Mouse (Mus musculus) MEL (cell line): Measurements from ENCODE around the gene Cnot11. TPM values are rescaled to one million over a fixed set of nuclear protein-coding genes. Genes with fewer than 3 reads are reported as not detected.

Experiments used
- DNase-seq: peaks from one replicate; pipeline ENCODE4 v3.0.0; 2011; ENCODE audit warnings: low read depth, low spot score
- H3K27ac ChIP-seq: 2 replicates; pipeline ENCODE4 v1.5.1; 2012; ENCODE audit warnings: low read depth, mild to moderate bottlenecking, control low read depth, low read length, moderate library complexity; ENCODE audit not compliant: control insufficient read depth
- H3K27me3 ChIP-seq, 2 experiments: fragments of 150-350 bp in 1 of 2; sonication (generic) in 1 of 2; 2 replicates each; pipeline ENCODE4 v1.6.1; 2012; ENCODE audit warnings: low read length in 2 of 2, mild to moderate bottlenecking in 2 of 2, improper control_type of control experiment in 1 of 2, moderate library complexity in 1 of 2; ENCODE audit not compliant: insufficient read depth in 2 of 2, control insufficient read depth in 1 of 2
- H3K36me3 ChIP-seq, 2 experiments: 2 replicates each; pipeline ENCODE4 v1.6.1; 2012 to 2014; ENCODE audit warnings: low read length in 2 of 2, improper control_type of control experiment in 1 of 2, inconsistent platforms in 1 of 2, mild to moderate bottlenecking in 1 of 2; ENCODE audit not compliant: insufficient read depth in 2 of 2, control insufficient read depth in 1 of 2
- H3K4me1 ChIP-seq, 2 experiments: fragments of 150-350 bp in 1 of 2; sonication (generic) in 1 of 2; 2 replicates each; pipeline ENCODE4 v1.6.1; 2012; ENCODE audit warnings: low read length in 2 of 2, improper control_type of control experiment in 1 of 2, mild to moderate bottlenecking in 1 of 2; ENCODE audit not compliant: insufficient read depth in 2 of 2, control insufficient read depth in 1 of 2
- H3K4me3 ChIP-seq, 2 experiments: fragments of 150-350 bp in 1 of 2; sonication (generic) in 1 of 2; 2 replicates each; pipeline ENCODE4 v1.5.1; 2012; ENCODE audit warnings: low read depth in 2 of 2, low read length in 2 of 2, mild to moderate bottlenecking in 2 of 2, moderate library complexity in 2 of 2, control low read depth in 1 of 2, improper control_type of control experiment in 1 of 2; ENCODE audit not compliant: control insufficient read depth in 1 of 2, insufficient read depth in 1 of 2
- H3K79me2 ChIP-seq: 2 replicates; pipeline ENCODE4 v1.6.1; 2012; ENCODE audit warnings: mild to moderate bottlenecking, low read length, moderate library complexity; ENCODE audit not compliant: control insufficient read depth, poor library complexity, insufficient read depth
- H3K9ac ChIP-seq: 2 replicates; pipeline ENCODE4 v1.6.1; 2012; ENCODE audit warnings: low read depth, mild to moderate bottlenecking, control low read depth, low read length, moderate library complexity; ENCODE audit not compliant: control insufficient read depth, poor library complexity, severe bottlenecking
- H3K9me3 ChIP-seq: fragments of 150-350 bp; sonication (generic); replicated peaks from 2 replicates; pipeline ENCODE4 v1.6.1; 2012; ENCODE audit warnings: mild to moderate bottlenecking, low read length, improper control_type of control experiment, moderate library complexity; ENCODE audit not compliant: insufficient read depth
- CHD1 ChIP-seq: IDR thresholded peaks from 2 replicates; pipeline ENCODE4 v1.6.1; 2012; ENCODE audit warnings: low read depth, mild to moderate bottlenecking, inconsistent platforms, low read length, improper control_type of control experiment
- CTCF ChIP-seq, 3 experiments: IDR thresholded peaks in 2 of 3; conservative IDR thresholded peaks in 1 of 3; 2 replicates each; pipeline ENCODE4 v1.5.1; 2011 to 2012; ENCODE audit warnings: low read length in 3 of 3, low read depth in 2 of 3, mild to moderate bottlenecking in 2 of 3, improper control_type of control experiment in 1 of 3, inconsistent platforms in 1 of 3, mixed read lengths in 1 of 3, moderate library complexity in 1 of 3; ENCODE audit not compliant: control insufficient read depth in 1 of 3, insufficient read depth in 1 of 3, poor library complexity in 1 of 3, severe bottlenecking in 1 of 3
- E2F4 ChIP-seq: IDR thresholded peaks from 2 replicates; pipeline ENCODE4 v1.6.1; 2011; ENCODE audit warnings: low read depth, low read length, improper control_type of control experiment, borderline replicate concordance
- EP300 ChIP-seq, 2 experiments: IDR thresholded peaks; 2 replicates each; pipeline ENCODE4 v1.6.1; 2011; ENCODE audit warnings: improper control_type of control experiment in 2 of 2, low read length in 2 of 2, low read depth in 1 of 2, mild to moderate bottlenecking in 1 of 2
- ETS1 ChIP-seq: IDR thresholded peaks from 2 replicates; pipeline ENCODE4 v1.6.1; 2012; ENCODE audit warnings: low read depth, mild to moderate bottlenecking, inconsistent platforms, low read length, improper control_type of control experiment, moderate library complexity
- GABPA ChIP-seq: IDR thresholded peaks from 2 replicates; pipeline ENCODE4 v1.6.1; 2012; ENCODE audit warnings: low read depth, mild to moderate bottlenecking, inconsistent platforms, low read length, improper control_type of control experiment, moderate library complexity
- HCFC1 ChIP-seq: IDR thresholded peaks from 2 replicates; pipeline ENCODE4 v1.6.1; 2012; ENCODE audit warnings: low read depth, mild to moderate bottlenecking, inconsistent platforms, low read length, improper control_type of control experiment, moderate library complexity
- KAT2A ChIP-seq: conservative IDR thresholded peaks from 2 replicates; pipeline ENCODE4 v1.6.1; 2012; ENCODE audit warnings: low read depth, low read length, improper control_type of control experiment, inconsistent platforms
- MAFK ChIP-seq: IDR thresholded peaks from 2 replicates; pipeline ENCODE4 v1.6.1; 2011; ENCODE audit warnings: low read depth, mild to moderate bottlenecking, low read length, improper control_type of control experiment, borderline replicate concordance
- MAZ ChIP-seq: IDR thresholded peaks from 2 replicates; pipeline ENCODE4 v1.6.1; 2012; ENCODE audit warnings: low read depth, mild to moderate bottlenecking, inconsistent platforms, low read length, improper control_type of control experiment
- MXI1 ChIP-seq: IDR thresholded peaks from 2 replicates; pipeline ENCODE4 v1.6.1; 2011; ENCODE audit warnings: mild to moderate bottlenecking, low read depth, low read length, improper control_type of control experiment
- MYB ChIP-seq: IDR thresholded peaks from 2 replicates; pipeline ENCODE4 v1.6.1; 2011; ENCODE audit warnings: mild to moderate bottlenecking, low read depth, low read length, improper control_type of control experiment
- MYC ChIP-seq: IDR thresholded peaks from 2 replicates; pipeline ENCODE4 v1.6.1; 2011; ENCODE audit warnings: low read depth, mild to moderate bottlenecking, low read length, improper control_type of control experiment, moderate library complexity
- NELFE ChIP-seq: IDR thresholded peaks from 2 replicates; pipeline ENCODE4 v1.6.1; 2011; ENCODE audit warnings: low read depth, low read length, improper control_type of control experiment
- NRF1 ChIP-seq: IDR thresholded peaks from 2 replicates; pipeline ENCODE4 v1.6.1; 2014; ENCODE audit warnings: low read depth, mild to moderate bottlenecking, inconsistent platforms, low read length, improper control_type of control experiment, moderate library complexity; ENCODE audit not compliant: poor library complexity, insufficient read depth, severe bottlenecking
- POLR2A ChIP-seq, 2 experiments: IDR thresholded peaks; 2 replicates each; pipeline ENCODE4 v1.6.1; 2011 to 2012; ENCODE audit warnings: low read length in 2 of 2, mild to moderate bottlenecking in 2 of 2, control low read depth in 1 of 2, improper control_type of control experiment in 1 of 2, low read depth in 1 of 2, moderate library complexity in 1 of 2; ENCODE audit not compliant: control insufficient read depth in 1 of 2, insufficient read depth in 1 of 2, poor library complexity in 1 of 2
- POLR2AphosphoS2 ChIP-seq: IDR thresholded peaks from 2 replicates; pipeline ENCODE4 v1.6.1; 2011; ENCODE audit warnings: low read length, improper control_type of control experiment
- POLR2AphosphoS5 ChIP-seq: IDR thresholded peaks from 2 replicates; pipeline ENCODE4 v1.6.1; 2012; ENCODE audit warnings: low read depth, borderline replicate concordance, mild to moderate bottlenecking, inconsistent platforms, low read length, moderate library complexity, mixed read lengths
- RAD21 ChIP-seq: IDR thresholded peaks from 2 replicates; pipeline ENCODE4 v1.6.1; 2011; ENCODE audit warnings: mild to moderate bottlenecking, low read depth, low read length, improper control_type of control experiment
- RCOR1 ChIP-seq: IDR thresholded peaks from 2 replicates; pipeline ENCODE4 v1.6.1; 2012; ENCODE audit warnings: low read depth, mild to moderate bottlenecking, inconsistent platforms, low read length, improper control_type of control experiment
- SIN3A ChIP-seq: IDR thresholded peaks from 2 replicates; pipeline ENCODE4 v1.6.1; 2012; ENCODE audit warnings: low read length, improper control_type of control experiment, inconsistent platforms
- SMC3 ChIP-seq: IDR thresholded peaks from 2 replicates; pipeline ENCODE4 v1.6.1; 2011; ENCODE audit warnings: low read depth, low read length, improper control_type of control experiment
- TAL1 ChIP-seq: IDR thresholded peaks from 2 replicates; pipeline ENCODE4 v1.6.1; 2012; ENCODE audit warnings: mild to moderate bottlenecking, inconsistent platforms, low read length, moderate library complexity, mixed read lengths
- UBTF ChIP-seq: IDR thresholded peaks from 2 replicates; pipeline ENCODE4 v1.6.1; 2012; ENCODE audit warnings: low read depth, mild to moderate bottlenecking, inconsistent platforms, low read length, improper control_type of control experiment, moderate library complexity, borderline replicate concordance; ENCODE audit not compliant: insufficient read depth
- USF2 ChIP-seq, 2 experiments: IDR thresholded peaks; 2 replicates each; pipeline ENCODE4 v1.6.1; 2011 to 2012; ENCODE audit warnings: improper control_type of control experiment in 2 of 2, low read length in 2 of 2, borderline replicate concordance in 1 of 2, inconsistent platforms in 1 of 2, low read depth in 1 of 2, mild to moderate bottlenecking in 1 of 2; ENCODE audit not compliant: insufficient read depth in 1 of 2
- ZKSCAN1 ChIP-seq: IDR thresholded peaks from 2 replicates; pipeline ENCODE4 v1.6.1; 2012; ENCODE audit warnings: low read depth, mild to moderate bottlenecking, inconsistent platforms, low read length, improper control_type of control experiment, moderate library complexity
- ZNF384 ChIP-seq: IDR thresholded peaks from 2 replicates; pipeline ENCODE4 v1.6.1; 2012; ENCODE audit warnings: low read depth, mild to moderate bottlenecking, inconsistent platforms, low read length, improper control_type of control experiment
- polyA plus RNA-seq, 2 experiments: library from polyadenylated mRNA; stranded (reverse) in 1 of 2; unstranded in 1 of 2; fragments of >175 nt in 1 of 2; fragments of >200 nt in 1 of 2; gene quantifications; 2 replicates each; pipeline versions ENCODE4 v1.2.1 to v1.2.4; 2012; ENCODE audit warnings: low replicate concordance in 2 of 2, low read depth in 1 of 2; ENCODE audit not compliant: insufficient read length in 2 of 2, insufficient read depth in 1 of 2, missing spikeins in 1 of 2
- total RNA-seq: library from RNA; depleted of rRNA; stranded (reverse); fragments of 300-350 nt; gene quantifications from 2 replicates; pipeline ENCODE4 v1.2.3, GENCODE M21; 2012

Gene Cnot11
- total and polyA plus RNA-seq, 3 experiments: 20.0 to 46.0 (median 37.9) TPM

DNA sequence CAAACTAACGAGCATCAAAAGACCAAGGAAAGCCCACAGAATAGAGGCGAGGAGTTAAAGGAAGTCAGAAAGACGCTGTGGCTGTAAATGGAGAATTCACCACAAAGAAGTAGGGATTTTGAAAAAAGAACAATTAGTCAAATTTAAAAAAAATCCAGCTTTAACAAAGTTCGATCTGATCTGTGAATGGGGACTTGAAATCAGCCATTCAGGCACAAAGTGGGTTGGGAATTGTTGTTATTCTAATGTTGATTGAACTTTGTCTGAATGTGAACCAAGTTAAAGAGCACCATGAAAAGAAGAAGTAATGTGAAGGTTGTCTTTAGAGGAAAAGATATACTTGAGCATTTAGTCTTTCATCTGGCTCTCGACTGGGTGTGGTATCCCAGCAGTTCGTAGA, 6.5 kb upstream of the Cnot11 start:
- no peak for DNase-seq
- no peaks in the 10 kb centered on the region; a peak in 1 of 4 replicates for H3K27me3 ChIP-seq
- no peak overlapping the region for H3K27ac ChIP-seq
- no peaks in the 10 kb centered on the region for H3K4me1 ChIP-seq
- H3K36me3 ChIP-seq: 0 out of 4 replicates have a peak, but pooled peaks cover 0 to 2% of the 10 kb centered on the region in 2 experiments
- no peaks in the 10 kb centered on the region for H3K9me3 ChIP-seq
- TF ChIP-seq CTCF (IDR thresholded peaks at IDR 0.05 in 2 of 3, conservative IDR thresholded peaks at IDR 0.05 in 1 of 3; ENCODE audit: control insufficient read depth in 1 of 3, insufficient read depth in 1 of 3, low read depth in 2 of 3, low read length in 3 of 3, poor library complexity in 1 of 3, severe bottlenecking in 1 of 3) (no peak), CHD1 (no peak), E2F4 (no peak), POLR2A (IDR thresholded peaks at IDR 0.05; ENCODE audit: control insufficient read depth in 1 of 2, insufficient read depth in 1 of 2, low read depth in 1 of 2, low read length in 2 of 2, poor library complexity in 1 of 2) (no peak), SMC3 (no peak), GABPA (no peak), POLR2AphosphoS2 (no peak), NRF1 (no peak), RCOR1 (no peak), POLR2AphosphoS5 (no peak), EP300 (IDR thresholded peaks at IDR 0.05; ENCODE audit: low read depth in 1 of 2, low read length in 2 of 2) (no peak), MAFK (no peak), NELFE (no peak)
- TF ChIP-seq, all 39 proteins: peak for 0
- Histone ChIP-seq H3K79me2 (no peaks in the 10 kb centered on the region), H3K9ac (no peak overlapping the region), H3K4me3 (no peak overlapping the region)

DNA sequence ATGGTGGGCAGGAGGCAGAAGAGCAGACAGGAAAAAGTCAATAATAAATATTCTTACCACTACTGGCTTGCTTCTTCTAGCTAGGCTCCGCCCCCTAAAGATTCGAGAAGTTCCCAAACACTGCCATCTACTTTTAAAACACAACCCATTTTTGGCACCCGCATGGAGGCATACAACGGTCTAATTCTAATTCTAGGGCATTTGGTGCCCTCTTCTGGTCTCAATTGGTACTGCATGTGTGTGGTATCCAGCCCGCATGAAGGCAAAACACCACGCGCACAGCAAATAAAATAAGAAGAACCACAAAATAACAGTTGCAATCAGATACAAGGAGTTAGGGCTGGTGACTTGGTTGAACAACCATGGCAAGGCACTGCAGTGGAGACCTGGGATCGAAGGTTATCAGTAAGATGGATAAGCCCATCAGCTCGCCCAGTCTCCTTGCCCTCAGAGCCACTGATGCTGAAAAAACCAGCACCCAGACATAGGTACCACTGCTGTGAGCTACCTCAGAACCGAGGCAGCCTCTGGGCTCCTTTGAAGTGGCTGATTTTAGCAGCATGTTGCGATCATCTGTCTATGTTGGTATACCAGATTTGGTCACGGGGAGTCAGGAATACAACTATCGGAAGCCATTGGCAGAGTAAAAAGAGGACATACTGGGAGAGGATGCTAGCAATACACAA, 4.4 kb upstream of the Cnot11 start:
- Histone ChIP-seq H3K4me3 (no peak overlapping the region), H3K36me3 (peaks cover 0 to 6% of the 10 kb centered on the region in 2 experiments; a peak in 1 of 4 replicates), H3K27ac (no peak overlapping the region), H3K79me2 (no peaks in the 10 kb centered on the region), H3K4me1 (peaks cover 0 to 5% of the 10 kb centered on the region in 2 experiments; a peak in 1 of 4 replicates), H3K27me3 (no peaks in the 10 kb centered on the region), H3K9ac (no peak overlapping the region), H3K9me3 (no peaks in the 10 kb centered on the region)
- DNase-seq: peak; percentile 92
- TF ChIP-seq EP300 (IDR thresholded peaks at IDR 0.05; ENCODE audit: low read depth in 1 of 2, low read length in 2 of 2) (no peak), CTCF (IDR thresholded peaks at IDR 0.05 in 2 of 3, conservative IDR thresholded peaks at IDR 0.05 in 1 of 3; ENCODE audit: control insufficient read depth in 1 of 3, insufficient read depth in 1 of 3, low read depth in 2 of 3, low read length in 3 of 3, poor library complexity in 1 of 3, severe bottlenecking in 1 of 3) (peak; percentile 67 to 91 (median 88)), NELFE (no peak), UBTF (no peak), MAFK (no peak), ZNF384 (no peak), MXI1 (no peak; the same call in 1 of the 2 replicates), SMC3 (peak; percentile 78), RCOR1 (no peak), POLR2AphosphoS5 (no peak), POLR2AphosphoS2 (no peak), ETS1 (no peak), ZKSCAN1 (no peak), NRF1 (no peak), HCFC1 (no peak), KAT2A (no peak), USF2 (IDR thresholded peaks at IDR 0.05; ENCODE audit: borderline replicate concordance in 1 of 2, insufficient read depth in 1 of 2, low read depth in 1 of 2, low read length in 2 of 2) (no peak), SIN3A (peak; percentile 42; the same call in 1 of the 2 replicates), MYB (no peak), RAD21 (peak; percentile 89), MYC (peak; percentile 92), E2F4 (no peak), MAZ (no peak), POLR2A (IDR thresholded peaks at IDR 0.05; ENCODE audit: control insufficient read depth in 1 of 2, insufficient read depth in 1 of 2, low read depth in 1 of 2, low read length in 2 of 2, poor library complexity in 1 of 2) (no peak), TAL1 (no peak)
